Mouse (Mus musculus) skeletal muscle tissue, postnatal 0 days (tissue): Measurements from ENCODE around the gene Thtpa. TPM values are rescaled to one million over a fixed set of nuclear protein-coding genes. Genes with fewer than 3 reads are reported as not detected.

Experiments
- polyA plus RNA-seq: library from polyadenylated mRNA; unstranded; fragments of >200 nt; fragmentation: Nextera tagmentation; extraction: Ambion mirVana; gene quantifications from 2 replicates; pipeline ENCODE4 v1.2.1, GENCODE M21; 2015

Thtpa gene
- 11.7 and 12.7 TPM in 2 replicates for polyA plus RNA-seq

DNA sequence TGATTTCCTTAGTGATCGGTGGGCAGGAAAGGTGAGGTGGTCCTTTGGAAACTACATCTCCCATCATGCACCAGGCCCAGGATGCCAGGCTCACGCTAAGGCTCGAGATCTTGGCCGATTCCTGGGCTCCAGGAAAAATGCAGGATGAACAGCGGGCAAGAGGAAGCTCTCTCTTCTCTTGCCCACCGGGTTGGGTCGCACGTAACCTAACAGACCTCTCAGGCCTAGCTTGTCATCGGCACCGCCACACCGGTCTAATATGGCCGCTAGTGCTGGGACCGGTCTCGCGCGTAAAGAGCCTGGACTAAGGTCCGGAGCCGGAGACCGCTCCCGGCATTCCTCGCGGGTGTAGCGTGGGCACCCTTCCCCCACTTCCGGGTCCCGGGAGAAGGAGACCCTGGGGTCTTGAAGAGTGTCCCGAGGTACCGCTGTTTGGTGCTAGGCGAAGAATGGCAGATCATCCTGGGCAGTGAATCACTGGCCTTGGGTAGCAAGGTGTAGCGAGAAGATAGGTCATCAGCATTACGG, at the start of gene Thtpa:
Gene Thtpa (plus strand): TSS at position 81 of the 528 bp plus-strand sequence.

DNA sequence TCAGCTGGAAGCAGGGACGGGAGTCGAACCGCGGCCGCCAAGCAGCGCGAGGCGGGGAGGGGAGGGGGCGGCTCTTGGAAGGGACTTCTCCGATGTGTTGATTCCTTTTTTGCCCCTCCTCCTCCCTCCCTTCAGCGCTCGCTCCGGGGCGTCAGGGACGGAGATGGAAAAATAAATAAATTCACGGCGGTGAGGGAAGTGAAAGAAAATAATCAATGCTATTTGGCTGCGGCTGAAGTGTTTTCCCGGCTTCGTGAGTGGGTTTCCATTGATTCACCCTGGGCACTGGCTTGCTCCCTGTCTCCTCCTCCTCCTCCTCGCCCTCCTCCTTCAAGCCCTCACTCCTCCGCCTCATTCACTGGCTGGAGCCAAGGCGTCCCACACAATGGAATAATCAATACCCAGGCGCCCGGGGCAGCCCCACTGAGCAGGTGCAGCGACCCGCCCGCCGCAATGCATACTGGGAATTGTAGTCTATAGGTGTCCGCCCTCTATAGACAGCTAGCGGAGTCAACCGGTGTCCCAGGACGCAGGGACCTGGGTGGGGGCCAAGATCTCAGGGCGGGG, 2.5 kb upstream of the Thtpa start, which contains the start of gene Zfhx2:
Gene Zfhx2 (minus strand): TSS at position 314 of the 567 bp plus-strand sequence.

DNA sequence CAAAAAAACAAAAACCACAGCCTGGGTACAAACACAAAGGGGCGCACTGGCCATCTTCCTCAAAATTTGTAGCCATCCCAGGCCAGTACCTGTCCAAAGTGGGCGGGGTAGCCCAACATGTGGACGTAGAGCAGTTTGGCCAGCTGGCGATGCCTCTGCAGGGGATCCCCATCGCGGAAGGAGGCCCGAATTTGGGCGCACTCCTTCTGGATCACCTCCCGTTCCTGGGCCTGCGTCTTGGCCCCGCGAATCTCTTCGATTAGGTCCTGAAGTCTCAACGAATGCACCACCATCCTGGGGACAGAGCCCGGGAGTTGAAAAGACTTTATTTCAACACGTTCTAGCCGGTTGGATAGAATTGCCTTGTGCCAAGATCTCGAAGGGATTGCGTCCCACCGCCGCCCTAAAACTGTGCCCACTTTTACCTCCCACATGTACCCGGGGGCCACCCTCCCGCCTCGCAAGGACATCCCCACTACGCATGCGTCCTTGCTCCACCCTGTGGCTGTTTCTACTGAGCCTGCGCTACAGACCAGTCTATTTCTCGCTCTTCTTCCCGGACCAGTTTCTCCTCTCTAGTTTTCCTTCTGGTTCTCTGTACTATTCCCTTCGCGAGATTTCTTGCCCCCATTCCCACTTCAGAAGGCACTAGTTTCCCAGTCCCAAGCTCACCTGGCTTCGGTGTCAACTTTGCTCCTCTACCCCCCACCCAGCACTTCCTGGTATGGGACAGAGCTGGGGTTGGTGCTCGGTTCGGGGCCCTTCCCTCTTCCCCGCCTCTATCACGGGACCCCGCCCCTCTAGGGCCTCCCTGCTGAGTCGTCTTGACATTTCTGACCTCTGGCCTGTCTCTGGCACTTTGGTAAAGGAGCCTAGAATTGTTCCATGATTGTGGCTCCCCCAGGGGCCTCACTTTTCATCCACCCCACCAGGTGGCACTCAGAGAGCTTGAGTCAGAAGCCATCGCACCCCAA, 11.5 kb downstream of the Thtpa start, which contains the start of gene Ap1g2:
Gene Ap1g2 (minus strand): TSS at position 758 of the 974 bp plus-strand sequence.

DNA sequence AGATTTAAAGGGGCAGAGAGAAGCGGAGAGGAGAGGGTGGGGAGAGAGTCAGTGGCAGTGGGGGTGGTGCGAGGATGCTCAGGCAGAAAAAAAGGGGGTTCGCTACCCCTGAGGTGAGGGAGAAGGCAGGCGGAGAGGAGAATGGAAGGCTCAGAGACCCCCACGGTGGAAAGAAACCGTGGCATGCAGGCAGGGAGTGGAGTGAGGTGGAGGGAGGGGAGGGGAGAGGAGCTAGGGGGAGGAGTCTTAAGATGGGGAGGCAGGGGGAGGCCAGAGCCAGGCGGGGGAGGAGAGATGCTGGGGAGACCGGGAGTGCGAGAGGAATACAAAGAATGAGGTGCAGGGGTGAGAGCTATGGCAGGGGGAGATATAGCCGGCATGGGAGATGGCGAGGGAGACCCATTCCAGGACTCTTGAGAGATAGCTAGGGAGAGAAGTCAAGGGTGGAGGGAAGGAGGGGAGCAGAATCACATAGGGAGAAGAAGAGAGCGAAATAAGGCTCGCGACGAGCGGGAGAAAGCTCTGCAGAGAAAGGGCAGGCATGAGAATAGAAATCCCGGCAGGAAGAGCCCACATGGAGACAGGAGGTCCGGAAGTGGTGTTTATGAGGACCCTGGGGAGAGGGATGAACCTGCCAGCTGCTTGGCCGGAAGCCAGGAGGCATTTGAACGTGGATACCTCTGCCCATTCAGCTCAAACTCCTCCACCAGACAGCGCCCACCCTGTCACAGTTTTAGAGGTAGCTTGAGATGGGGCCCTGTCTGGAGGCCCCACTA, 22.0 kb downstream of the Thtpa start, which contains the start of gene Jph4:
Gene Jph4 (minus strand): TSS at position 511 of the 776 bp plus-strand sequence.

Other genes with a start within 250 kb of the Thtpa start
- 3.6 and 4.1 TPM in 2 replicates for gene Homez, start 223.8 kb upstream of the Thtpa start, polyA plus RNA-seq
- gene Ppp1r3e, start 217.2 kb upstream of the Thtpa start, polyA plus RNA-seq = 0.97 and 2.3 TPM in 2 replicates
- 2.9 and 3.6 TPM in 2 replicates for gene Bcl2l2, start 211.4 kb upstream of the Thtpa start, polyA plus RNA-seq
- 0.12 and 0.30 TPM in 2 replicates for gene Gm20521, start 211.3 kb upstream of the Thtpa start, polyA plus RNA-seq
- gene Pabpn1, start 202.3 kb upstream of the Thtpa start, polyA plus RNA-seq = 36.7 and 49.3 TPM in 2 replicates
- 15.8 and 18.4 TPM in 2 replicates for gene Slc22a17, start 181.7 kb upstream of the Thtpa start, polyA plus RNA-seq
- 14.8 and 17.7 TPM in 2 replicates for gene Efs, start 168.7 kb upstream of the Thtpa start, polyA plus RNA-seq
- gene Il25, start 162.1 kb upstream of the Thtpa start, polyA plus RNA-seq = 0.45 and 0.50 TPM in 2 replicates
- 8.2 and 10.1 TPM in 2 replicates for gene Cmtm5, start 158.5 kb upstream of the Thtpa start, polyA plus RNA-seq
- gene Myh6, start 127.9 kb upstream of the Thtpa start, polyA plus RNA-seq = 20.8 and 25.5 TPM in 2 replicates
- gene Gm17428, start 117.9 kb upstream of the Thtpa start, polyA plus RNA-seq = not detected in 2 replicates
- 228 and 232 TPM in 2 replicates for gene Myh7, start 100.2 kb upstream of the Thtpa start, polyA plus RNA-seq
- gene Ngdn, start 79.3 kb upstream of the Thtpa start, polyA plus RNA-seq = 42.6 and 46.5 TPM in 2 replicates
- 0.94 TPM in 2 replicates for gene Zfhx2, start 2.5 kb upstream of the Thtpa start, polyA plus RNA-seq
- 5.8 and 6.8 TPM in 2 replicates for gene Ap1g2, start 11.8 kb downstream of the Thtpa start, polyA plus RNA-seq
- 0.37 and 0.58 TPM in 2 replicates for gene Jph4, start 22.2 kb downstream of the Thtpa start, polyA plus RNA-seq
- gene Dhrs2, start 127.2 kb downstream of the Thtpa start, polyA plus RNA-seq = 0.45 and 1.2 TPM in 2 replicates